Mouse (Mus musculus): ENCODE measurements around the gene Adat3. TPM values are rescaled to one million over a fixed set of nuclear protein-coding genes. Genes with fewer than 3 reads are reported as not detected.
"Not testable (repeated sequence)": the region's sequence is repeated elsewhere in the genome, so short reads cannot be mapped to it uniquely, and the experiment has no call there.

Gene Adat3
- total RNA-seq, 2 experiments from 2014 or later: 1.6 to 1.8 TPM

GRCm38 (mm10) chr10:80577195-80578130 is 25.2 kb upstream of the Adat3 start, which contains the start of gene Klf16:
Gene Klf16, minus strand, starts transcription at chr10:80577321.
- intact Hi-C loops (cut with DNase I): loop anchor here (2.0 kb wide), 2 partner anchors 25 to 33 kb away; partner anchors contain the start of genes Adat3 and Scamp4
- DNase-seq: peak; percentile 98 to 99

- intact Hi-C loops (cut with DNase I): loop anchor here (2.0 kb wide), 2 partner anchors 25 to 33 kb away; partner anchors contain the start of genes Adat3 and Scamp4
- peak; percentile 89 to 90 for DNase-seq
Observed at GRCm38 (mm10) chr10:80578131-80578750, 24.4 kb upstream of the Adat3 start.

GRCm38 (mm10) chr10:80578911-80579310 is 23.8 kb upstream of the Adat3 start:
- peak; percentile 53 to 69 for DNase-seq
- intact Hi-C loops (cut with DNase I): loop anchor here (2.0 kb wide), 2 partner anchors 24 to 32 kb away; partner anchors contain the start of genes Adat3 and Scamp4

GRCm38 (mm10) chr10:80583047-80583446 is 19.6 kb upstream of the Adat3 start:
- no peak for DNase-seq
- intact Hi-C loops (cut with DNase I): no loop called here

GRCm38 (mm10) chr10:80584045-80584488 is 18.6 kb upstream of the Adat3 start:
- DNase-seq: peak; percentile 35 to 44
- intact Hi-C loops (cut with DNase I): no loop called here

- intact Hi-C loops (cut with DNase I): no loop called here
- DNase-seq: no peak
Observed at GRCm38 (mm10) chr10:80584642-80585552, 17.8 kb upstream of the Adat3 start.

GRCm38 (mm10) chr10:80585581-80585980 is 17.1 kb upstream of the Adat3 start:
- no peak for DNase-seq
- intact Hi-C loops (cut with DNase I): no loop called here

GRCm38 (mm10) chr10:80586407-80587304 is 16.0 kb upstream of the Adat3 start:
- intact Hi-C loops (cut with DNase I): no loop called here
- no peak for DNase-seq

GRCm38 (mm10) chr10:80587305-80587657 is 15.4 kb upstream of the Adat3 start:
- intact Hi-C loops (cut with DNase I): no loop called here
- peak; percentile 54 to 61 for DNase-seq

GRCm38 (mm10) chr10:80589127-80589878 is 13.4 kb upstream of the Adat3 start:
- intact Hi-C loops (cut with DNase I): no loop called here
- no peak for DNase-seq

- intact Hi-C loops (cut with DNase I): no loop called here
- DNase-seq: peak; percentile 93 to 98
Observed at GRCm38 (mm10) chr10:80589879-80590854, 12.5 kb upstream of the Adat3 start, which contains the start of gene Abhd17a. Gene Abhd17a, minus strand, starts transcription at chr10:80590341.

GRCm38 (mm10) chr10:80596318-80596717 is 6.4 kb upstream of the Adat3 start:
- DNase-seq: no peak
- intact Hi-C loops (cut with DNase I): no loop called here

GRCm38 (mm10) chr10:80603364-80603763 is 684 bp downstream of the Adat3 start:
- DNase-seq: no peak
- intact Hi-C loops (cut with DNase I): loop anchor here (2.0 kb wide), 1 partner anchor 25 kb away; no protein-coding TSS in a partner anchor

- intact Hi-C loops (cut with DNase I): no loop called here
- DNase-seq: no peak
Observed at GRCm38 (mm10) chr10:80604001-80604509, 1.4 kb downstream of the Adat3 start.

- no peak for DNase-seq
- intact Hi-C loops (cut with DNase I): no loop called here
Observed at GRCm38 (mm10) chr10:80604988-80605387, 2.3 kb downstream of the Adat3 start.

- intact Hi-C loops (cut with DNase I); DNase-seq: not testable (repeated sequence)
Observed at GRCm38 (mm10) chr10:80605721-80606120, 3.0 kb downstream of the Adat3 start, which contains the start of gene Gm49322. Gene Gm49322, plus strand, starts transcription at chr10:80606021.

- no peak for DNase-seq
- intact Hi-C loops (cut with DNase I): no loop called here
Observed at GRCm38 (mm10) chr10:80606306-80606705, 3.6 kb downstream of the Adat3 start.
